Mouse (Mus musculus) forebrain, embryonic 10.5 days (tissue): ENCODE data around the gene Stx16. TPM values are rescaled to one million over a fixed set of nuclear protein-coding genes. Genes with fewer than 3 reads are reported as not detected.

Source experiments
- DNase-seq: peaks from one replicate; pipeline ENCODE4 v3.0.0-alpha.2; 2017; ENCODE audit warnings: low spot score; ENCODE audit errors: extremely low spot score
- H3K27ac ChIP-seq: fragments of 300-500 bp; sonication (generic); 2 replicates; pipeline ENCODE4 v1.5.1; 2016; ENCODE audit warnings: mild to moderate bottlenecking
- H3K27me3 ChIP-seq: fragments of 300-500 bp; sonication (generic); 2 replicates; pipeline ENCODE4 v1.6.1; 2016; ENCODE audit warnings: mild to moderate bottlenecking; ENCODE audit not compliant: poor library complexity, severe bottlenecking
- H3K36me3 ChIP-seq: fragments of 300-500 bp; sonication (generic); replicated peaks from 2 replicates; pipeline ENCODE4 v1.6.1; 2016; ENCODE audit warnings: mild to moderate bottlenecking, moderate library complexity
- H3K4me1 ChIP-seq: fragments of 300-500 bp; sonication (generic); 2 replicates; pipeline ENCODE4 v1.6.1; 2016
- H3K4me3 ChIP-seq: fragments of 300-500 bp; sonication (generic); 2 replicates; pipeline ENCODE4 v1.5.1; 2016; ENCODE audit warnings: mild to moderate bottlenecking, moderate library complexity
- H3K9me3 ChIP-seq: fragments of 300-500 bp; sonication (generic); 2 replicates; pipeline ENCODE4 v1.6.1; 2016; ENCODE audit warnings: mild to moderate bottlenecking, moderate library complexity
- WGBS: fragments of 180-500 bp; shearing (Covaris S2); methylation state at CpG from one replicate; pipeline ENCODE4 v1.1.7; 2016; 5-methylcytosine and 5-hydroxymethylcytosine counted together
- polyA plus RNA-seq: library from polyadenylated mRNA; unstranded; fragments of >200 nt; fragmentation: Nextera tagmentation; extraction: Ambion mirVana; gene quantifications from 2 replicates; pipeline ENCODE4 v1.2.1, GENCODE M21; 2016

Gene Stx16
- polyA plus RNA-seq, 1 experiment from 2014 or later: 9.7 TPM

DNA sequence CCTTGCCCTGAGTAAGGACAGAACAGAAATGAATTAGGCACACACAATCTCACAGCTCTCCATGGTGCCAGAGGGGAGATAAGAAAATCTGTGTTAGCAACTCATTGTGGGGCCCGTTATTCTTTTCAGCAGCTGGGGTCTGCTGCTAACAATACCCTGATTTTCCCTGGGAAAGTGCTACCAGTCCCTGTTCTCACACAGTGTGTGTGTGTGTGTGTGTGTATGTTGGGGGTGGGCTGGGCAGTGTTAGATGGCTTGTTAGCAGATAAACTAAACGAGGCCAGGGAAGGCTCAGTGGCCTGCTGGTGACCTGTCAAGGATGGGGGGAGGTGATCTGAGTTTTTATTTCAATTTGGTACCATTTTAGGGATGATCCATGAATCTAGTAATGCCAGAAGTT lies 14.9 kb upstream of the Stx16 start:
- Histone ChIP-seq H3K36me3 (no peaks in the 10 kb centered on the region), H3K27ac (no peak overlapping the region), H3K9me3 (no peaks in the 10 kb centered on the region; the same call in 1 of the 2 replicates), H3K27me3 (no peaks in the 10 kb centered on the region), H3K4me3 (no peak overlapping the region), H3K4me1 (peaks cover 10% of the 10 kb centered on the region)
- DNase-seq: no peak
- WGBS: 33% methylated on average over 2 of the region's 2 CpGs

GRCm38 (mm10) chr2:174063074-174063473 lies 13.0 kb upstream of the Stx16 start:
- H3K4me1 ChIP-seq: peaks cover 10% of the 10 kb centered on the region
- DNase-seq: no peak
- no peak overlapping the region for H3K27ac ChIP-seq
- no peak overlapping the region for H3K4me3 ChIP-seq
- no peaks in the 10 kb centered on the region for H3K27me3 ChIP-seq
- H3K36me3 ChIP-seq: no peaks in the 10 kb centered on the region
- H3K9me3 ChIP-seq: no peaks in the 10 kb centered on the region; the same call in 1 of the 2 replicates
- WGBS: 83% methylated on average over 6 of the region's 6 CpGs

DNA sequence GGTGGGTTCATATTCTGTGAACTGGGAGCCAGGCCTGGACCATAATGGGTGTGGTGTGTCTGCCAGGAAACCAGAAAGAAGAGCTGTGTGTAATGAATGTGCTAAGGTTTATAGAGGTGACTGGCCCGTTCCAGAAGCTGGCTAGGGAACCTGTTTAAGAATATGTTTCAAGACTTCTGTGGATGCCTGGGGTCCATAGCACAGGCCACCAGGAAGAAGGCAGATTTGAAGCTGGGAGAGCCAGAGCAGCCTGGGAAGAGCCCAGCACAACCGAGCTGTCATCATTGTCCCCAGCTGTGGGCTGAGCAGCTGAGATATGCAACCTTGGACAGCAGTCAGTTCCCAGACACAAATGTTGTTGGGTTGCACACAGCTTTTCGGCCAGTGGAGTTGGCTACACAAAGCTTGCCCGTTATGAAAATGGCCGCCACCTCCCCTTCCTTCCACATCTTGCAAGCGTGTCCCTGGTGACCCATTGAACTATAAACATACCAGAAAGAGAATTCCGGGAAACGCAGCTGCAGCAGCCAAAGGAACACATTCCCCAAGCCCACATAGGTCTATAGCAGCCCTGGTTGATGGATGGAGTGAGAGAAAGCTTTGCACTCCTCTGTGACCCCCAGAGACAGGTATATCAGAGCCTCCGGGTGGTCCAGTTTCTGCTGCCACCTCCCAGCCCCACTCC lies 12.4 kb upstream of the Stx16 start:
- Histone ChIP-seq H3K4me1 (peaks cover 10% of the 10 kb centered on the region), H3K27ac (no peak overlapping the region), H3K4me3 (no peak overlapping the region), H3K9me3 (no peaks in the 10 kb centered on the region), H3K27me3 (no peaks in the 10 kb centered on the region), H3K36me3 (no peaks in the 10 kb centered on the region)
- 92% methylated on average over 9 of the region's 9 CpGs for WGBS
- DNase-seq: no peak

GRCm38 (mm10) chr2:174067793-174068419 lies 8.2 kb upstream of the Stx16 start:
- Histone ChIP-seq H3K27me3 (no peaks in the 10 kb centered on the region), H3K4me1 (no peaks in the 10 kb centered on the region), H3K4me3 (no peak overlapping the region), H3K27ac (no peak overlapping the region), H3K36me3 (no peaks in the 10 kb centered on the region), H3K9me3 (no peaks in the 10 kb centered on the region)
- DNase-seq: no peak
- 83% methylated on average over 6 of the region's 6 CpGs for WGBS

DNA sequence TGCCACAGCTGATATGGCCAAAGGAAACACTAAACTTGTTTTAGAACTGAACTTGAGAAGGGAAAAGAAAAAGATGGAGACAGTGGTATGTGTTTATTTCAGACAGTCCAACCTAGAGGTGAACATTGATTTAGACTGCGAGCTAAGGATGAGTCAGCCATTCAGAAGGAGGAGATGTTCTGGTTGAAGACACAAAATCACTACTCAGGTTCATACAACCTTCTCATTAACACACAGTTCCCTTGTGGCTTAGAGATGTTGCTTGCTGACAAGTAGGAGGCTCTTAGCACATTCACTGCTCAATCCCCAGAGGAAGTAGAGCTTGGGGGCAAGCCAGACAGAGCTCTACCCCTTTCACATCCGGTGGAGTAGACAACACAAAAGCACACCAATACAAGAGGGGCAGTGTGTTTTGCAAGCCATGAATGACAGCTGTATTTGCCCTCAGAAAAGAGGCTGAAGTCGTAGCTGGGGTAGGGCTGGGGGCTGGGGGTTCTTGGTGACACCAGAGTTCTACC lies 6.5 kb upstream of the Stx16 start:
- H3K9me3 ChIP-seq: no peaks in the 10 kb centered on the region
- no peak for DNase-seq
- H3K4me3 ChIP-seq: no peak overlapping the region
- peaks cover 9% of the 10 kb centered on the region for H3K4me1 ChIP-seq
- WGBS: 67% methylated on average over 3 of the region's 3 CpGs
- no peak overlapping the region for H3K27ac ChIP-seq
- no peaks in the 10 kb centered on the region for H3K27me3 ChIP-seq
- no peaks in the 10 kb centered on the region for H3K36me3 ChIP-seq

- Histone ChIP-seq H3K4me1 (peaks cover 23% of the 10 kb centered on the region), H3K4me3 (no peak overlapping the region), H3K9me3 (no peaks in the 10 kb centered on the region), H3K27me3 (no peaks in the 10 kb centered on the region), H3K36me3 (no peaks in the 10 kb centered on the region), H3K27ac (no peak overlapping the region)
- DNase-seq: no peak
- 88% methylated on average over 5 of the region's 5 CpGs for WGBS
These were observed 4.7 kb upstream of the Stx16 start for GRCm38 (mm10) chr2:174071406-174071805.

DNA sequence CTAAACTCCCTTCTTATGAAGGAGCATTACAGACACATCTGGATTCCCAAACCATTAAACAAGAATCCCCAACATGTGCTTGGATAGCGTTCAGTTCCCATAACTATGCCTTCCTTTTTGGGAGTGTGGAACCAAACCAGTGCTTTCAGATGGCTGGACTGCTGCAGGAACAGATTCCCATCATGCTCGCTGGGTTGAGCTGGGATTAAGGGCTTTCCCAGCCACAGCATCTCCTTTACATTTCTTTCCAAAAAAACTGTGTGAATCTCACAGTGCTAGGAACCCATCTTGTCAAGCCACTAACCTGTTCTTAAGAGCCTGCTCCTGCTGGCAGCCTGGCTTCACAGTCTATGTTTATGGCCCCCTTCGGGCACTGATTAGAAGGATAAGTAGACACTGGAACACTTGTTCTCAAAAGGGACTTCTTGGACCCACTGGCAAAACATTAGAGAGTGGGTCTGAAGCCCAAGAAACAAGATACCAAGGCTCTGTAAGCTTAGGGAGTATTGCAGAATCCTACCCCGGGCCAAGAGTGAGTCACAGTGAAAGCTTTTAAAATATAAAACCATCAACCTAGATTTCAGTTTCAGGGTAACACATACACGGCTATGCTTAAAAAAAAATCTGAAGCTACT lies 2.8 kb upstream of the Stx16 start:
- Histone ChIP-seq H3K9me3 (no peaks in the 10 kb centered on the region), H3K27ac (no peak overlapping the region), H3K36me3 (no peaks in the 10 kb centered on the region), H3K4me1 (peaks cover 37% of the 10 kb centered on the region), H3K4me3 (no peak overlapping the region), H3K27me3 (no peaks in the 10 kb centered on the region)
- 85% methylated on average over 5 of the region's 5 CpGs for WGBS
- DNase-seq: no peak

GRCm38 (mm10) chr2:174074621-174075020 lies 1.5 kb upstream of the Stx16 start:
- Histone ChIP-seq H3K4me3 (peak overlapping the region; percentile 71), H3K4me1 (peaks cover 44% of the 10 kb centered on the region), H3K27ac (peak overlapping the region; percentile 92), H3K36me3 (no peaks in the 10 kb centered on the region), H3K27me3 (no peaks in the 10 kb centered on the region), H3K9me3 (no peaks in the 10 kb centered on the region)
- WGBS: 0% methylated on average over 13 of the region's 13 CpGs
- peak; percentile 66 for DNase-seq

- H3K4me1 ChIP-seq: peaks cover 44% of the 10 kb centered on the region
- peak; percentile 29 for DNase-seq
- peak overlapping the region; percentile 92 for H3K27ac ChIP-seq
- no peaks in the 10 kb centered on the region for H3K27me3 ChIP-seq
- H3K4me3 ChIP-seq: peak overlapping the region; percentile 71
- WGBS: under 1% methylated on average over 22 of the region's 22 CpGs
- no peaks in the 10 kb centered on the region for H3K9me3 ChIP-seq
- H3K36me3 ChIP-seq: no peaks in the 10 kb centered on the region
These were observed 987 bp upstream of the Stx16 start for GRCm38 (mm10) chr2:174075072-174075570.

GRCm38 (mm10) chr2:174076433-174076824 lies 321 bp downstream of the Stx16 start:
- no peak for DNase-seq
- under 1% methylated on average over 22 of the region's 22 CpGs for WGBS

DNA sequence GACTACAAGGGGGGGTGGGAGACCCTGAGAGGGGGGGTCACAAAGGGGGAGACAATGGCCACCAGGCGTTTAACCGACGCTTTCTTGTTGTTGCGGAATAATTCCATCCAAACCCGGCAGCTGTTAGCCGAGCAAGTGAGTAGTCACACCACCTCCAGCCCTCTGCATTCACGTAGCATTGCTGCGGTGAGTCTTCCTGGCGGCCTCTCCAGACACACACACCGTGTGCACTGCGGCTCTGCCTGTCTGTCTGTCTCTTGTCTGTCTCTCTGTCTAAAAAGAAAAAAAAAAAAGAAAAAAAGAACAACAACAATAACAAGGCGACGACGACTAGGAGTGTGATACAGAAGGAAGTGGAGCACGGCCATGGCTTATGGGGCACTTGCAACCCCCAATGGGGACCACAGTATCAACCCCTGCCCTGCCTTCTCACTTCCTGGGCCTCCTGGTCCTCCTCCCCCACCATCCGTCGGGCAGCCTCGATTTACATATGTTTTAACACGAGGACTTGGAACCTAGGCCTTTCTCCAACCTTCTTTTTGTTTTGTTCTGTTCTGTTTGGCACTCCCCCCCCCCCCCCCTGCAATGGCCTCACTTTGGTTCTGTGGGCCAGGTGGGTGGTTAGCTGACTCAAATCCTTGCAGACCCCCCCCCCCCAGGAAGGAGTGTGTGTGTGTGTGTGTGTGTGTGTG lies 1.0 kb downstream of the Stx16 start:
- H3K4me3 ChIP-seq: peak overlapping the region; percentile 71
- no peaks in the 10 kb centered on the region for H3K27me3 ChIP-seq
- no peaks in the 10 kb centered on the region for H3K36me3 ChIP-seq
- H3K27ac ChIP-seq: peak overlapping the region; percentile 92
- peak; percentile 38 for DNase-seq
- peaks cover 44% of the 10 kb centered on the region for H3K4me1 ChIP-seq
- 0% methylated on average over 19 of the region's 19 CpGs for WGBS
- no peaks in the 10 kb centered on the region for H3K9me3 ChIP-seq

More at GRCm38 (mm10) chr2:174076433-174076824, 321 bp downstream of the Stx16 start:
- peaks cover 44% of the 10 kb centered on the region for H3K4me1 ChIP-seq
- H3K27ac ChIP-seq: peak overlapping the region; percentile 92
- peak overlapping the region; percentile 71 for H3K4me3 ChIP-seq
- no peaks in the 10 kb centered on the region for H3K36me3 ChIP-seq
- no peaks in the 10 kb centered on the region for H3K9me3 ChIP-seq
- no peaks in the 10 kb centered on the region for H3K27me3 ChIP-seq

DNA sequence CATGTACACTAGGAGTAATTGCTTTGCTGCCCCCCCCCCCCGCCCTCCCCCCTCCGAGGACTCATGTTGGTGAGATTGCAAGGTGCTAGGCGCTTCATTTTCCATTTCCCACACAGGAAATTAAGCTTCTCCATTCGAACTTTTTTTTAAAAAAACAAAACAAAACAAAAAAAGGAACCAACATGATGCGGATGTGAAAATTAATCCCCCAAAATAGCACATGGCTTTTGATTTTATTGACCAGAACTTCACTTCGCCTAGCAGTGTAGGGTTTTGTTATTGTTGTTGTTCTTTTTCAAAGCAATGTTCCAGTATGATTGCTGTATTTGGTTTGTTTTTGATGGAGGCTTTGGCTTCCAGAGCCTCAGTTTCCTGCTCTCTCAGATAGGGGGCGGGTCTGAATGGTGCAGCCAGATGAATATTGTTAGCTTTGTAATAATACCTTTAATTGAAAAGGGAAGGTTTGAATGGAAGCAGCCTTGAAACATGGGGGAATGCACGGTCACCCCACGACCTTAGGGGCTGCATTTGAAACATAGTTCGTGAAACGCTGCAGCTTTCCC lies 1.7 kb downstream of the Stx16 start:
- Histone ChIP-seq H3K4me3 (peak overlapping the region; percentile 71), H3K27me3 (no peaks in the 10 kb centered on the region), H3K9me3 (no peaks in the 10 kb centered on the region), H3K36me3 (no peaks in the 10 kb centered on the region), H3K4me1 (peaks cover 44% of the 10 kb centered on the region), H3K27ac (peak overlapping the region; percentile 92)
- no peak for DNase-seq
- 12% methylated on average over 11 of the region's 11 CpGs for WGBS
